Mouse (Mus musculus) 3134 (cell line): ENCODE results near the gene Srpx.

ENCODE experiments used
- DNase-seq: peaks from one replicate; pipeline ENCODE4 v3.0.0-alpha.2; 2011; ENCODE audit warnings: low spot score; ENCODE audit not compliant: insufficient read length; ENCODE audit errors: extremely low read depth

The Srpx gene

DNA sequence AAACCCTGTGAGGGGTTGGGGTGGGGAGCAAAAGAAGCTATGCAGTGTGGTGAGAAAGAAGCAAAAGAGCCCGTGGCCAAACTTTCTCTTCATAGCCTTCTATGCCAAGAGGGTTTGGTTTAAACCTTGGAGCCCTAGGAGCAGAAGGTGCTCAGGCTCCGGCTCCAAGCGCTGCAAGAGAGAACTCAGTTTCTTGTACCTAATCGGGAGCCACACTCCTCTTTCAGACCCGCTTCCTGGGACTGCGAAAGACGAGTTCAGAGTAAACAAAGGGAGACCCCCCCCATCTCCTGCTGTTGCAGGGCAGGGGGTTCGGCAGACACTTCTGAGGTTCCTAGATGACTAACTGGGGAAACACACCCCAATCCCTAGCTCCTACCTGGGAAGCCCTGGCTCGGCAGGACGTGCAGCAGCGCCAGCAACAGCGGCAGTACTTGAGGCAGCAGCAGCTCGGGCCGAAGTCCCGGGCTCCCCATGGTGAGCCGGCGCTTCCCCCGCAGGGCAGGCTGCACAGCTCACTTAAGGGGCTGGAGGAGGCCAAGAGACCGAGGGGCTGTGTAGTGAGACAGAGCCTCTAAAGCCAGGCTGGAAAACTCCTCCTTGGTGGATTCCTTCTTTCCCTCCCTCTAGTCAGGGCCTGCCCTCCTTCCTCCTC lies at the start of gene Srpx:
TSS of gene Srpx (minus strand) at position 645 of the 655 bp plus-strand sequence.
- DNase-seq: no peak

DNA sequence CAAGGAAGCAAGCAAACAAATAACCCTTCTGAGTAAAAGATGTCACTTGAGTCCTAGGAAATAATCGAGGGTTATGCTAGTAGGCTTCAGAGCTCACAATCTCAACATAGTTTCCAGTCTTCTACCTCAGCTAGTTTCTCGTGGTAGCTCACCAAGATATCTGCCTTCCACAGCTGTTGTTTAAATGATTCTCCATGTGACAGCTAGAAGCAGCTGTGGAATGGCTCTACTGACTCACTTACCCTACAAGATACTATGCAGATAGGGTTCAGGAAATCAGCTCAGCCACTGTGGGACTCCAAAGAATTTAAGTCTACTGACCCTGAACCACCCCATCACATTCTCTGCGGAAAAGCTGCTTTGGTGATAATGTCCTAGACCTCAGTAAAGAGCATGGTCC lies 34.9 kb upstream of the Srpx start:
- no peak for DNase-seq

DNA sequence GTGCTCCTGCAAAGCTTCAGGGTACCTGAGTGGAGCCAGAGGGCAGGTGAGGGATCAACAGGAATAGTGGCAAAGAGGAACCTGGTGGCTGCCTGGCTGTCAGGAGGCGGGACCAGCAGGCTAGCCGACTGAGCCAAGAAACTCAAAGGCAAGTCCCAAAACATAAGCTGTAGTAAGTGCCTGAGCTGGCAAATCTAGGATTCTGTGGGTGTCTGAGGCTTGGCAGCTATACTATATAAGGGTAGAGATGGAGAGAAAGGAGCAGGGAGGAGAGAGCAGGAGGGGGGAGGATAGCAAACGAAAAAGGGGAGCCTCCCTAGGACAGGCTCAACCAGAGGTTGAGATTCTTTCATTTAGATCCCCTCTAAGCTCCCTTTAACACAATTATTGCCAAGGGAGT lies 1.7 kb downstream of the Srpx start:
- no peak for DNase-seq

DNA sequence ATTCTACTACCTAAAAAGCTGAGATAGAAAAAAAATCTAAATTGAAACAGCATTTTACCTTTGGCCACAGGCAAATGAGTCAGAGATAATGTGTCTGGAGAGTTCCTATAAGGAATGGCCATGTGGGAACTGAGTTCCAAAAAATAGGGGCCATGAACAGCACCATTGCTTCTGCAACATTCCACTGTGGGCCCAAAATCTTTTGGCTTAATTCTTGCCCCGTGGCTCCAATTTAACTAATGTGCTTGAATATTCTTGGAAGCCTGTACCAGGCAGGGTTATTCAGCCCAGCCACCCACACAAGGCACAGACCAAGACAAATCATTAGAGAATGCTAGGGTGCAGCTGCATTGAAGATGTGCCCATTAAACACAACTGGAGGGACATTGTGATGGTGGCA lies 6.8 kb downstream of the Srpx start:
- no peak for DNase-seq

DNA sequence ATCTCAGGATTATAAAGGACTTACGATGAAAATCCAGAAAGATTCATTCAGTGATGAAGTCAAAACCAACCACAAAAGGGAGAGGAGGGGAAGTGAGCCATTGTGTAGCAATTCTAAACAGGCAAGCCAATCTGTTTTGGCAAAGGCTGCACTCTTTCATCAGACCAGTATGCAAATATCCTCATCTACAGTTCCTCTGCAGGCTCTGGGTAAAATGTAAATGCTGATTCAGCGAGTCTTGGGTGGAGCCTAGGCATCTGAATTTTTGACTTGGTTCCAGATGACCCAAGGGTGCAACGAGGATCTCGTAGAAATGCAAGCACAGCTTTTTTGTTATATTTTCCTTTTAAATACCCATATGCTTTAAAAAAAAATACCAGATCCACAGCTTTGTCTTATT lies 9.0 kb downstream of the Srpx start:
- peak; percentile 15 for DNase-seq

DNA sequence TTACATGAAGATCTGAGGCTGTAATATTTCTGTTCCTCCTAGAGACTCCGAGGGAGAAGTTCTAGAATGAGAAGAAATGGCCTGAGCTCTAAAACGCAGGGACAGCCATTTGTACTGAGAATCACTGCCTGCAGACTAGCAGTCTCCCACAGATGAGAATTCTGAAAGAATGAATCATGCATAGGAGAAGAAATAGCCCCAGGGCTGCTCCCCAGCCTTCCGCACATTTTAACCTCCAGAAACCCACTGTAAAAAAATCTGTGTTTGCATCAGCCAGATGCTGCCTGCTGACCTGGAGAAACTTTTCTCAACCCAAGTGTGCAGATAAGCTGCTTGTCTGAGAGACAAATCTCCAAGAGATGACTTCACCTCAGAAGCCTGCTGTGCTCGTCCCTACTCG lies 12.0 kb downstream of the Srpx start:
- peak; percentile 25 for DNase-seq

DNA sequence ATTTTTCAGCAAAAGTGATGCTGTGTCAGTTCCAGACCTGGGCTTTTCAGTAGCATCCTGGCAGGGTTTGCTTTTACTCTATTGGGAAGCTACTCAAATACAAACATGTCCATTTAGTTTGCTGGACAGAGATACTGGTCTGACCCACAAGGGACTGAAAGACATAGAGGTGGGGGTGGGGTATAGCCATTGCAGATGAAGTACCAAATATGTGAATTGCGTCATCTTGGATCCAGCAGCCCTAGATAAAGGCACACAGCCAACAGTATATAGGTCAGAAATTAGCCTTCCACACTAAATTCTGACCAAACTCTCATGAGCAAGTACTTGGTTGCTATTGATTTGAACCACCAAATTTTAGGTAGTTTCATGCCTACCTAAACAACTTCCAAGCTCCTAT lies 14.8 kb downstream of the Srpx start:
- DNase-seq: no peak

DNA sequence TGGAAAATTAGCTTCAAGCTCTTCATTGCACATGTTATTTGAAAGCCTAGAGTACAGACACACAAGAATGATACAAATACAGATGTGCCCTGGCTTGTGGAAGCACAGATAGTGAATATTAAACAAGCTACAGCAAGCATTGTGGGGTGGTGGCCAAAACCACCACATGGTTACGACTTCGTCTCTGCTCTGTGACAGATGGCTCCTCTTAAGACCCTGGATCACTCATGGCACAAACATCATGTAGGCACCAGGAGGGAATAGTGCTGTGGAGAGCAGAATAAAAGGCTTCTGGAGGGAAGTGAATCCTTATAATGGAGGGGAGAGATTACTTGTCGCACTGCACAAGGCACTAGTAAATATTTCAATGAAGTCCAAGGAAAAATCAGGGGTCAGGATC lies 21.7 kb downstream of the Srpx start:
- no peak for DNase-seq

DNA sequence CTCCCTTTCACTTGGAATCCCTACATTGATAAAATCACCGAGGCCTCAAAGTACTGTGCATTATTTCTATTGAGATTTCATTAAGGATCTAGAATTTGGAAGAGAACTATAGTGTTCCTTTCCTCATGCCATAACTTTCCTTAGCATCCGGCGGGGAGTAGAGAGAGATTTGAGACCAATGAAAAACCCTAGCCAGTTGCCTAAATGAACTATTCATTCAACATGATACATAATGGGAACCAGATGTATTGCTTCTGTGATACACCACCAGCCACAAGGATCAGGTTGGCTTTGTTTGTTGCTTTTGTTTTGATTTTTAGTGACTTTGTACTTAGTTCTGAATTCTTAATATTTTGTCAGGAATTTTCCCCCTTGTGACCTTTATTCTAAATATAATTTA lies 37.1 kb downstream of the Srpx start:
- no peak for DNase-seq

DNA sequence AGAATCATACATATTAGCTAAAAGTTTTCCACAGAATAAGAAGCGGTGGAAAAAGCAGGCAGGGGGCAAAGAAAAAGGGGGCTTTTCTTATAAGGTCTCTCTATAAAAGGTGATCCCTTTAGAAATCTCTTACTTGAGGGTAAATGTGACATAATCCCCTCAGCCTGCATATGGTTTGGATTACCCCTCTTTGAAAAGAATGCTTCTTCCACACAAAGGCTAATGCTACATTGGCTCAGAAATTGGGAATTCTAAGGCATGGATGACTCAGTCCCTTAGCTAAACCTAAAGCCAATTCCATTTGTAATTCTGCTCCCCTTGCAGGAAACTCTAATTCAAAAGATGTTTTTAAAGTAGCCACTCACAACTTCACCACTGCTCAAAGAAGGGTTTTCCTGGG lies 37.5 kb downstream of the Srpx start:
- DNase-seq: no peak

DNA sequence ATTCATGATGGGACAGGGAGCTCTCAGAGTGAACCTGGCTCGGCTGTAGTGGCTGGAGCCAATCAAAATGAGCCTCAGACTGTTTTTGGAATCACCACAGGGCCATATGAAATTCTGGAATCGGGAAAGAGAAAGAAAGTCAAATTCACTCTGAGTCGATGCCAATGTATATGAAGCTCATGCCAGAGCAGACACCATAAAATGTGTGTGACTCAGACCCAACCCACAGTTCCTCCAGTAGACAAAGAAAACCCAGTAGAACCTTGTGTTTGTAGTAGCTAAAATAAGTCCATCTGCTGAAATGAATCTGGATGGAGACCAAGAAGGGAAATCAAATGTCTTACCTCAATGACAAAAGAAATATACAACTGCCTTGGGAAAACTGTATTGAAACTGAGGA lies 43.5 kb downstream of the Srpx start:
- DNase-seq: no peak

DNA sequence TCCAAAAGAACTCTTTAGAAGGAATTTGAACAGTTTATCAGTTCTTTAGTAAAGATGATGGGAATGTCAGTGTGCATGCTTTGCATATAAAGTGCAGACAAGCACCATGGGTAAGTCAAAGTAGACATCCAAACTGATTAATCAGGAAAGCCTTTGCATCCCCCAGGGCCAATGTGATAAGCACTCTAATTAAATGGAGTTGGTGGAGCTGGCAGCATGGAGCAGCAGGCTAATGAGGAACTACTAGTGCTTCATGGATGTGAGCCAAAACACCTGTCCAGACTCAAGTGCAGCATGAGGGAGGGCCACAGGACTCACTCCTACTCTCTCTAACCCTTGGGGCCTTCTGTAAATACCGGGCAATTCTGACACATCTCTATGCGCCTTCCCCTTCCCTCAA lies 46.0 kb downstream of the Srpx start:
- no peak for DNase-seq

DNA sequence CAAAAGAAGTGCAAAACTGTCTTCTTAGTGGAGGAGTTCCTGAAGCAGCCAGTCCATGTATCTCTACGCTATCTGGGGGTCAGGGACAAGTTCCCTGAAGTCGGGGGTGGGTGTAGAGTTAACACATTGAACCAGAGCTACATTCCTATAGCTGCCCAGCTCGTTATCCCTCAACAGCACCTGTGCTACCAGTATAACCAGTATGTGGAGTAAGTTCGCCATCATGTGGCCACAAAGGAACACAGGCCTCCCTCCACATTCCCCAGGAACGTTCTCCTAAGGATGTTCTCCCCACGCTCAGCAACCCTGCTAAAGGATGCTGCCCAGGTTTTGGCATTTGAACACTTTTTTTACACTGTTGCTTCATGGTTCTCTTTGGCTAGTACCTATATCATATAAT lies 46.8 kb downstream of the Srpx start:
- no peak for DNase-seq

DNA sequence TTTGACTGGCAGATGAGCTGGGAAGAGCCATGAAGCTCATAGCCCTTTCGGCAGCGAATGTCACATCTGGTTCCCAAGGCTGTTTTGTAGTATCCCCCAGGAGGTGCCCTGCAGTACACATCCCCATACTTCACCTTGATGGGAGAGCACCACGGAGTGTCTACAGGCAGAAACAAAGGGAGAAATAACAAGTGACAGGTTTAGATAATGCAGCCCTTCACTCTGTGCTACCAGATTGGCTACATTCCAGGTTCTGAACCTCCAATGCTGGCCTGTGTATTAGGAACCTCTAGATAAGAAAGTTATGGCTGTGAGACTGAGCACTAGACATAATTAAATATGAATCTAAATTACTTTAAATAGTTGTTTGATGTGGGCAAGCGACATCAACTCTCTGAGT lies 48.1 kb downstream of the Srpx start:
- no peak for DNase-seq

DNA sequence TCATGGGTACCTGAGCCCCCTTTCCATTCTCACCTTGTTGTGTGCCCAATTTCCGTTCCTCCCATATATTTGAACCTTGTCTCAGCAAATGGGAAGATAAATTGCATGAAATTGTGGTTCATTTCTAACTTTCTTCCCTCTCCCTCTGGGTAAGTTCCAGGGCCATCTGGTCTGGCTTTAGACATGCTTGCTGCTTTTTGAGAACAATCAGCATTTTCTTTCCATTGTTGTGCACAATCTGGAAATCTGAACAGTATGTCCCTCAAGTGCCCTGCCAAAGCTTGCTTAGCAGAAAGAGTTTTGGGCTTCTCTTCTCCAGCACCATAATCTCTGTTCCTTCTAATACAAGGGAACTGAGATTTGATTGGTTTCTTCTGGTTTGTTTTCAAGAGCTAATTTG lies 53.7 kb downstream of the Srpx start:
- no peak for DNase-seq

DNA sequence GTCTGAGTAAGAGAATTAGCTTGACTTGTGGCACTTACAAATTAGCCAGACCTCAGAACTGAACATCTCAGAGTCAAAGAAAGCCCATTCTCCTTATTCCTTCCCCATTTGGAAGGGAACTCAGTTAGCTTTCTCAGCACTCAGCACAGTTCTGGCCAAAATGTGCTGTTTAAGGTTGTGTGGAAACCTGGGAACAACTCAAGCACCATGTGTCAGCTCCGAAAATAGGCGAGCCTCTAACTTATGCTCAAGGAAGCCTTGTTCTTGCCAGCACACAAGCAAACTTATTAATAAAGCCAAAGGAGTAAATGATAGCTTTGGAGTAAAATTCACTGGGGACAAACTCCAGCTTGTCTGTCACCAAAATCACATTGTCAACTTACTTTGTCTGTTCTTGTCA lies 54.1 kb downstream of the Srpx start:
- DNase-seq: no peak

DNA sequence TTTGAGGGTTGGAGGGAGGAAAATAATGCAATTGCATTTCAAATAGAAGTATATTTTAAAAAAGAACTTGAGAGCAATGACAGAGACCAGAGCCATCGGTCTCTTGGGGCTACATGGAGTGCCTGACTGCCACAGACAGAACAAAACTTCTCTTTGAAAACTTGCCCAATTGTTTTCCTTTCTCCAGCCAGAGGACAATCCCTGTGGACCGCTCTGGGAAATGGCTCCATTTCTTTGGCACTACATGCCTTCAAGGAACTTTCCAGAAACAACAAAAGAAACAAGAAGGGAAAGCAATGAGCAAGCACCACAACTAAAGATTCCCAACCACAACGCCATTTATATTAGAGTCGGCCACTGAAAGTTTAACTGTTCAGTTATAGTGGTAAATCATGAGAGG lies 55.3 kb downstream of the Srpx start:
- no peak for DNase-seq

DNA sequence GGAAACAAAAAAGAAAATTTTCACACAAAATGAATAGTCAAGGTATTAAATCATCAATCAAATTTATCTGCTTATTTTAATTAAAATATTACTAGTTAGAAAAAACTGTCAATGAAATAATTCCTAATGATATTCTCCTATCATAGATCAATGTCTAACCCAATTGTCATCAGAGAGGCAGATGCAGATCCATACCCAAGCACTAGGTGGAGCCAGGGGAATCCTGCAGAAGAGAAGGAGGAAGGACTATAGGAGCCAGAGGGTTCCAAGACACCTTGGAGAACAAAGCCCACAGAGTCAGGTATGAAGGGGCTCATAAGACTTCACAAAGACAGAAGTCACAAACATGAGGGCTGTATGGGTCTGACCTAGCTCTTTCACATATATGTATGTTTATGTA lies 82.8 kb downstream of the Srpx start:
- no peak for DNase-seq

DNA sequence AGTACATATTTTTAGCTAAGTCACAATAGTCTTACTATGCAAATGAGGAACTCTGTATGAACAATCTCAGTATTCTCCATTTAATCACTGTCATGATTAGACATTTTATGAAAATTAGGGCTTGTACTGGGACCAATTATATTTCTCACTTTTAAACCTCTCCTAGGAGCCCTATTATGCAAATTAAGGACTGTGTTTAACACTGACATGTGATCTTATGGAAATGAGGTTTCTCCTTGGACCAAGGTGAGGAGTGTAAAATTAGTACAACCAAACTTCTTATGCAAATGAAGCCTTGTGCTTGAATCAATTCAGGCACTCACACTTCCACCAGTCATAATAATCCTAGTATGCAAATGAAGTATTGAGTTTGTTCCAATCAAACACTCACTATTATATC lies 107.3 kb downstream of the Srpx start:
- no peak for DNase-seq

DNA sequence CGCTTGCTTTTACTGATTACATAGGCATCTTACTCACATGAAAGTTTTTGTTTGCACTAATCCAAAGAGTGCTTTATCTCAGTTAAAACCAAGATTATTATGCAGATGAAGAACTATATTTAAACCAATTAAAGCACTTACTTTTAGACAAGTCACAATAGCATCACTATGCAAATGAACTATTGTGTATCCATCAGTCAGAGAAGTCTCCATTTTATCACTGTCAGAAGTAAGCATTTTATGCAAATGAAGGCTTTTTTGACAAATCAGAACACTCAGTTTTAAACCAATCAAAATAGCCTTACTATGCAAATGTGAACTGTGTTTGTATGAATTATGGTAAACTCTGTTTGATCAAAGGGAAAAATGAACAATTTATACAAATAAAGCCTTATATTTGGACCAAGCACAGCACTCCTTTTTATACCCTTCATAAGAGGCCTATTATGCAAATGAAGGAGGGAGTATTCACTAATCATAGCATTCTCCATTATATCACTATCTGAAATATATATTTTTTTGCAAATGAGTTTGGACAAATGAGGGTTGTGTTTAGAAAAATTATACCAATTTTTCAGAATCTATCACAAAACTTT lies 109.7 kb downstream of the Srpx start:
- no peak for DNase-seq

DNA sequence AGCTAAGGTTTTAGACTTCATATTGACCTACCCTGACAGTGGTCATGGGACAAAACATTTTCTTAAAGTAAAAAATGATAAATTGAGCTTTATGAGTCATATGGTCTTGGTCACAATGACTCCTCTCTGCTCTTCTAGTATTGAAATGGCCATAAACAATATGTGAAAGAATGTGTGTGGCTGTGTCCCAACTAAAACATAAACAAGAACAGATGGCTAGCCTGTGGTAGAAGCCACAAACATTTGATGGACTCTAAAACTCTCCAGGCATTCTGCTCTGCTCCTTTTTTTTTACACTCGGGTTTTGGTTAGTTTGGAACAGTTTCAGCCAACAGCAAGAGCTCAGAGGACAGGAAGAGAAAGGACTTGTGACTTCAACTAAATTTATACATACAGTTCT lies 111.6 kb downstream of the Srpx start:
- DNase-seq: peak; percentile 18

DNA sequence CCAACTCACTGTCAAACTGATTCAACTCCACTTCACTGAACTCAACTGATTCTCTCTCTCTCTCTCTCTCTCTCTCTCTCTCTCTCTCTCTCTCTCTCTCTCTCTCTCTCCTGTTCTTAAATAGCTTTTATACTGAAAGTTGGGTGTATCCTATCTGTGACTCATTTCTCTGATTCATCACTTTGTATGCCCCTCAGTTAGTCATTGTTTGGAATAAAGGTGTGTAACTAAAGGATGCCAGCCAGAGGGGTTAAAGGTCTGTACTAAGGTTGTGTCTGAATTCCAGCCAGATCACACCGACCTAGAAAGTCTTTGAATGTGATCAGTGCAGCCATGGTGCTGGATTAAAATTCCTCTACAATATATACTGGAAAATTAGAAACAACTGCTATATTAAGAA lies 116.8 kb downstream of the Srpx start:
- DNase-seq: no peak
